Mouse (Mus musculus): ENCODE results near the gene Palm.

DNA sequence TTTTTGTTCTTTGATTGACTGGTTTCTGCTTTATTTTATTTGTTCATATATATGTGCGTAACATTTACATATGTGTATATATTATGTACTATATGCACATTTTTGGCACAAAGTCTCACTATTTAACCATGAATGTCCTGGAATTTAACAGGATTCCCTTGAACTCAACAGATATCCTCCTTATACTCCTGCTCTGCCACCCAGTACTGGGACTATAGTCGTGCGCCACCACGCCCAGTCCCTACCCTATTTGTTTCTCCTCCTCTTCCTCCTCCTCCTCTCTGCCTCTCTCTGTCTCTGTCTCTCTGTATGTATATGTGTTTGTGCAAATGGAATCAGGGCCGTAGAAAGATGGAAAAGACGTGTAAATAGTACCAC lies 46.6 kb upstream of the Palm start:
- TF ChIP-seq EP300 (IDR thresholded peaks at IDR 0.05) (no peak), CTCF (IDR thresholded peaks at IDR 0.05) (no peak)

All from lung, postnatal 0 days (tissue).